Mouse (Mus musculus) lung, postnatal 0 days (tissue): ENCODE data around the gene Sertad4.

Source experiments
- CTCF ChIP-seq: IDR thresholded peaks from 2 replicates; pipeline ENCODE4 v1.5.1; 2016; ENCODE audit warnings: antibody characterized with exemption, mild to moderate bottlenecking
- EP300 ChIP-seq: IDR thresholded peaks from 2 replicates; pipeline ENCODE4 v1.6.1; 2016; ENCODE audit warnings: antibody characterized with exemption, mild to moderate bottlenecking, control low read depth

DNA sequence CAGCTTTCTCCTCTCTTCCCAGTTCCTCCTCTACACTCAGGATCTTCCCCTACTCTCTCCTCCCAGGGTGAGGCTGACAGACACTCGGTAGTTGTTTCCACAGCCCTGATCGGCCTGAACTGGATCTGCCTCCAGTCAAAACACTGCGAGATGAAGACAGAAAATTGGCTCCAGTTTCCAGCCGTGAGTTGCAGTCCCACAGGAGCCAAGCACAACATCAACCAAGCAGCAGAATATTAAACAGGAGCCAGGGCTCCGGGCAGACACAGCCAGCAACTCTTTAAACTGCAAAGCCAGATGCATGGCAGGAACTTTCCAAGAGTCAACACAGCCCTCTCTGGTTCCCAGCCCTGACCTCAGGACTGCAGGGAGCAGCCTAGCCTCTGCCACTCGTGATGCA, 3.9 kb downstream of the Sertad4 start:
- no peak for TF ChIP-seq CTCF
- no peak for TF ChIP-seq EP300
